Mouse (Mus musculus): Measurements from ENCODE around the gene Nectin4. TPM values are rescaled to one million over a fixed set of nuclear protein-coding genes. Genes with fewer than 3 reads are reported as not detected.

The Nectin4 gene
- polyA plus RNA-seq, 1 experiment from 2014 or later: 0.74 TPM

- Histone ChIP-seq H3K4me3 (no peak within 1 kb of the TSS), H3K9me3 (no peaks in the 10 kb centered on the region), H3K4me2 (replicated peaks) (no peak within 1 kb of the TSS), H3K27ac (replicated peaks) (no peak within 1 kb of the TSS), H3K9ac (replicated peaks) (no peak within 1 kb of the TSS), H3K36me3 (no peaks in the 10 kb centered on the region), H3K27me3 (no peaks in the 10 kb centered on the region), H3K4me1 (no peaks in the 10 kb centered on the region)
- ATAC-seq (replicated peaks): no peak
- WGBS: 83% methylated on average over 15 of the region's 15 CpGs
Observed at GRCm38 (mm10) chr1:171388376-171389102, 18.6 kb downstream of the Nectin4 start, which contains the start of gene Arhgap30. TSS of gene Arhgap30 (plus strand) at chr1:171388954.

- Histone ChIP-seq H3K4me2 (replicated peaks) (no peak overlapping the region), H3K9me3 (no peaks in the 10 kb centered on the region), H3K27ac (replicated peaks) (no peak overlapping the region), H3K9ac (replicated peaks) (no peak overlapping the region), H3K27me3 (no peaks in the 10 kb centered on the region), H3K4me1 (no peaks in the 10 kb centered on the region), H3K36me3 (no peaks in the 10 kb centered on the region), H3K4me3 (no peak overlapping the region)
- ATAC-seq (replicated peaks): no peak
- 83% methylated on average over 4 of the region's 4 CpGs for WGBS
Observed at GRCm38 (mm10) chr1:171390101-171390500, 20.2 kb downstream of the Nectin4 start.

- Histone ChIP-seq H3K27me3 (no peaks in the 10 kb centered on the region), H3K4me2 (replicated peaks) (no peak overlapping the region), H3K9ac (replicated peaks) (no peak overlapping the region), H3K4me3 (no peak overlapping the region), H3K9me3 (no peaks in the 10 kb centered on the region), H3K4me1 (no peaks in the 10 kb centered on the region), H3K36me3 (no peaks in the 10 kb centered on the region), H3K27ac (replicated peaks) (no peak overlapping the region)
- ATAC-seq (replicated peaks): no peak
- WGBS: 87% methylated on average over 4 of the region's 4 CpGs
Observed at GRCm38 (mm10) chr1:171401821-171402220, 31.9 kb downstream of the Nectin4 start.

- H3K9ac ChIP-seq (replicated peaks): no peak overlapping the region
- no peaks in the 10 kb centered on the region for H3K36me3 ChIP-seq
- H3K9me3 ChIP-seq: no peaks in the 10 kb centered on the region
- H3K27me3 ChIP-seq: peaks cover 3% of the 10 kb centered on the region; the same call in 1 of the 2 replicates
- H3K4me2 ChIP-seq (replicated peaks): no peak overlapping the region
- no peak for ATAC-seq (replicated peaks)
- no peak overlapping the region for H3K4me3 ChIP-seq
- H3K4me1 ChIP-seq: no peaks in the 10 kb centered on the region
- H3K27ac ChIP-seq (replicated peaks): no peak overlapping the region
- WGBS: 84% methylated on average over 9 of the region's 9 CpGs
Observed at GRCm38 (mm10) chr1:171402991-171403390, 33.1 kb downstream of the Nectin4 start.

GRCm38 (mm10) chr1:171407263-171407662 lies 37.4 kb downstream of the Nectin4 start:
- Histone ChIP-seq H3K36me3 (no peaks in the 10 kb centered on the region), H3K27ac (replicated peaks) (no peak overlapping the region), H3K9ac (replicated peaks) (no peak overlapping the region), H3K4me2 (replicated peaks) (no peak overlapping the region), H3K4me3 (no peak overlapping the region), H3K27me3 (peaks cover 3% of the 10 kb centered on the region; the same call in 1 of the 2 replicates), H3K9me3 (no peaks in the 10 kb centered on the region), H3K4me1 (no peaks in the 10 kb centered on the region)
- WGBS: 78% methylated on average over 5 of the region's 5 CpGs
- no peak for ATAC-seq (replicated peaks)

GRCm38 (mm10) chr1:171410231-171410630 lies 40.3 kb downstream of the Nectin4 start:
- Histone ChIP-seq H3K4me3 (no peak overlapping the region), H3K27ac (replicated peaks) (no peak overlapping the region), H3K9me3 (no peaks in the 10 kb centered on the region), H3K4me2 (replicated peaks) (no peak overlapping the region), H3K9ac (replicated peaks) (no peak overlapping the region), H3K4me1 (peaks cover 22% of the 10 kb centered on the region), H3K36me3 (peaks cover 1% of the 10 kb centered on the region), H3K27me3 (peaks cover 3% of the 10 kb centered on the region; the same call in 1 of the 2 replicates)
- no peak for ATAC-seq (replicated peaks)
- 96% methylated on average over 1 of the region's 1 CpGs for WGBS

GRCm38 (mm10) chr1:171410947-171411484 lies 41.1 kb downstream of the Nectin4 start, which contains the start of gene Usf1:
TSS of gene Usf1 (plus strand) at chr1:171411313.
- H3K4me2 ChIP-seq (replicated peaks): peak within 1 kb of the TSS; percentile 50
- under 1% methylated on average over 36 of the region's 36 CpGs for WGBS

GRCm38 (mm10) chr1:171411492-171411941 lies 41.6 kb downstream of the Nectin4 start:
- peaks cover 14% of the 10 kb centered on the region for H3K36me3 ChIP-seq
- H3K4me3 ChIP-seq: peak overlapping the region; percentile 99
- peaks cover 22% of the 10 kb centered on the region for H3K4me1 ChIP-seq
- peak overlapping the region; percentile 97 for H3K27ac ChIP-seq (replicated peaks)
- WGBS: under 1% methylated on average over 39 of the region's 39 CpGs
- peak overlapping the region; percentile 50 for H3K4me2 ChIP-seq (replicated peaks)
- H3K9ac ChIP-seq (replicated peaks): peak overlapping the region; percentile 95
- peaks cover 3% of the 10 kb centered on the region; the same call in 1 of the 2 replicates for H3K27me3 ChIP-seq
- no peaks in the 10 kb centered on the region for H3K9me3 ChIP-seq
- peak; percentile 82 for ATAC-seq (replicated peaks)

More at GRCm38 (mm10) chr1:171410947-171411484, 41.1 kb downstream of the Nectin4 start, which contains the start of gene Usf1:
- Histone ChIP-seq H3K36me3 (peaks cover 9% of the 10 kb centered on the region), H3K9me3 (no peaks in the 10 kb centered on the region), H3K9ac (replicated peaks) (peak within 1 kb of the TSS; percentile 95), H3K4me3 (peak within 1 kb of the TSS; percentile 99), H3K27ac (replicated peaks) (peak within 1 kb of the TSS; percentile 97), H3K27me3 (peaks cover 3% of the 10 kb centered on the region; the same call in 1 of the 2 replicates), H3K4me1 (peaks cover 22% of the 10 kb centered on the region)
- peak; percentile 98 for ATAC-seq (replicated peaks)

- peak; percentile 39 for ATAC-seq (replicated peaks)
- Histone ChIP-seq H3K4me1 (peaks cover 22% of the 10 kb centered on the region), H3K9ac (replicated peaks) (peak overlapping the region; percentile 95), H3K9me3 (no peaks in the 10 kb centered on the region), H3K4me3 (peak overlapping the region; percentile 99), H3K4me2 (replicated peaks) (peak overlapping the region; percentile 50), H3K27me3 (peaks cover 3% of the 10 kb centered on the region; the same call in 1 of the 2 replicates), H3K36me3 (peaks cover 19% of the 10 kb centered on the region), H3K27ac (replicated peaks) (peak overlapping the region; percentile 97)
- under 1% methylated on average over 20 of the region's 20 CpGs for WGBS
Observed at GRCm38 (mm10) chr1:171412001-171412441, 42.1 kb downstream of the Nectin4 start.

GRCm38 (mm10) chr1:171412446-171412845 lies 42.5 kb downstream of the Nectin4 start:
- Histone ChIP-seq H3K9ac (replicated peaks) (peak overlapping the region; percentile 95), H3K4me1 (peaks cover 22% of the 10 kb centered on the region), H3K36me3 (peaks cover 23% of the 10 kb centered on the region), H3K27me3 (peaks cover 3% of the 10 kb centered on the region; the same call in 1 of the 2 replicates), H3K4me2 (replicated peaks) (peak overlapping the region; percentile 50), H3K27ac (replicated peaks) (peak overlapping the region; percentile 97), H3K4me3 (peak overlapping the region; percentile 99), H3K9me3 (no peaks in the 10 kb centered on the region)
- ATAC-seq (replicated peaks): peak; percentile 20
- WGBS: 9% methylated on average over 3 of the region's 3 CpGs

GRCm38 (mm10) chr1:171413608-171414007 lies 43.7 kb downstream of the Nectin4 start:
- no peak overlapping the region for H3K9ac ChIP-seq (replicated peaks)
- WGBS: 79% methylated on average over 8 of the region's 8 CpGs
- no peaks in the 10 kb centered on the region for H3K27me3 ChIP-seq
- peaks cover 22% of the 10 kb centered on the region for H3K4me1 ChIP-seq
- H3K4me3 ChIP-seq: no peak overlapping the region
- H3K36me3 ChIP-seq: peaks cover 32% of the 10 kb centered on the region
- peak overlapping the region; percentile 50; the same call in 1 of the 2 replicates for H3K4me2 ChIP-seq (replicated peaks)
- no peak overlapping the region for H3K27ac ChIP-seq (replicated peaks)
- H3K9me3 ChIP-seq: no peaks in the 10 kb centered on the region
- no peak for ATAC-seq (replicated peaks)

- no peak within 1 kb of the TSS for H3K4me2 ChIP-seq (replicated peaks)
- no peak for ATAC-seq (replicated peaks)
- H3K4me3 ChIP-seq: no peak within 1 kb of the TSS
- no peak within 1 kb of the TSS for H3K27ac ChIP-seq (replicated peaks)
- H3K4me1 ChIP-seq: peaks cover 9% of the 10 kb centered on the region
- peaks cover 52% of the 10 kb centered on the region for H3K36me3 ChIP-seq
- no peak within 1 kb of the TSS for H3K9ac ChIP-seq (replicated peaks)
- 92% methylated on average over 5 of the region's 5 CpGs for WGBS
- no peaks in the 10 kb centered on the region for H3K9me3 ChIP-seq
- H3K27me3 ChIP-seq: no peaks in the 10 kb centered on the region
Observed at GRCm38 (mm10) chr1:171418660-171419059, 48.8 kb downstream of the Nectin4 start, which contains the start of gene Tstd1. TSS of gene Tstd1 (plus strand) at chr1:171418872.
